In genomic region chr4:105206995-105207394, GRCm38 (mm10) we compare ENCODE assay signal across 9 mouse cellular contexts. TPM values are rescaled to one million over a fixed set of nuclear protein-coding genes. Genes with fewer than 3 reads are reported as not detected.
DNase-seq lines count a peak whose midpoint lies in the region; ATAC-seq lines count a peak whose summit lies in the region.
"Had no signal": no experiment of that assay in that cellular context is flagged by ENCODE, and none has a peak within 500 bp of the region (broad histone marks: within the 10 kb centered on the region; RNA-seq: fewer than 3 reads in every experiment).

No protein-coding gene starts in this region.

- no peaks in the 10 kb centered on the region for H3K27me3 ChIP-seq in heart, embryonic 12.5 days (replicated peaks)
- no peaks in the 10 kb centered on the region for H3K27me3 ChIP-seq in neural tube, embryonic 15.5 days (replicated peaks)
- H3K27me3 ChIP-seq in limb, embryonic 13.5 days = no peaks in the 10 kb centered on the region

- H3K9me3 ChIP-seq in heart, embryonic 12.5 days (replicated peaks) = no peaks in the 10 kb centered on the region
- no peaks in the 10 kb centered on the region for H3K9me3 ChIP-seq in neural tube, embryonic 15.5 days (replicated peaks)
- no peaks in the 10 kb centered on the region for H3K9me3 ChIP-seq in limb, embryonic 13.5 days

- intact Hi-C loops in heart, postnatal 36 days (cut with DNase I) = loop anchor here (2.0 to 5.0 kb wide), 2 partner anchors 48 to 300 kb away; no protein-coding TSS in a partner anchor

- H3K27ac ChIP-seq in heart, embryonic 12.5 days (ENCODE audit: poor library complexity, severe bottlenecking) = no peak overlapping the region
- no peak overlapping the region for H3K27ac ChIP-seq in neural tube, embryonic 15.5 days (replicated peaks)
- no peak overlapping the region for H3K27ac ChIP-seq in limb, embryonic 13.5 days

- 0 out of 2 replicates have a peak, but pooled peaks have one; percentile 38 for ATAC-seq in heart, embryonic 12.5 days (ENCODE audit: insufficient number of reproducible peaks, low FRiP score)
- no peak for ATAC-seq in neural tube, embryonic 15.5 days (ENCODE audit: low FRiP score)
- peak; percentile 60; the same call in 1 of the 2 replicates for ATAC-seq in limb, embryonic 13.5 days (ENCODE audit: low FRiP score, low read depth)
- ATAC-seq: CD4-positive, CD25-positive, alpha-beta regulatory T cell, adult 4 months had no signal

- peaks cover 15% of the 10 kb centered on the region; the same call in 1 of the 2 replicates for H3K36me3 ChIP-seq in heart, embryonic 12.5 days
- peaks cover 4% of the 10 kb centered on the region; the same call in 1 of the 2 replicates for H3K36me3 ChIP-seq in neural tube, embryonic 15.5 days
- H3K36me3 ChIP-seq in limb, embryonic 13.5 days = peaks cover 55% of the 10 kb centered on the region

- peaks cover 47% of the 10 kb centered on the region for H3K4me1 ChIP-seq in heart, embryonic 12.5 days (replicated peaks)
- H3K4me1 ChIP-seq in neural tube, embryonic 15.5 days = peaks cover 36% of the 10 kb centered on the region
- H3K4me1 ChIP-seq in limb, embryonic 13.5 days = peaks cover 65% of the 10 kb centered on the region

- no peak overlapping the region for H3K9ac ChIP-seq in heart, embryonic 12.5 days
- no peak overlapping the region for H3K9ac ChIP-seq in neural tube, embryonic 15.5 days (replicated peaks)
- H3K9ac ChIP-seq in limb, embryonic 13.5 days = no peak overlapping the region

- no peak overlapping the region for H3K4me3 ChIP-seq in heart, embryonic 12.5 days
- H3K4me3 ChIP-seq in neural tube, embryonic 15.5 days (replicated peaks) = no peak overlapping the region
- H3K4me3 ChIP-seq in limb, embryonic 13.5 days = no peak overlapping the region

- H3K4me2 ChIP-seq in heart, embryonic 12.5 days = no peak overlapping the region
- H3K4me2 ChIP-seq in neural tube, embryonic 15.5 days = no peak overlapping the region
- no peak overlapping the region for H3K4me2 ChIP-seq in limb, embryonic 13.5 days (replicated peaks)

- no peak for DNase-seq in heart, postnatal 36 days
- peak; percentile 51 for DNase-seq in neural tube, embryonic 10.5 days (ENCODE audit: extremely low spot score, low spot score)
- DNase-seq in cerebellum, adult 11 months = no peak
- DNase-seq in ovary, postnatal 14 days (ENCODE audit: low spot score) = no peak
- no peak for DNase-seq in cerebellum, adult 11-12 months

- 38% methylated on average over 8 of the region's 8 CpGs for WGBS in heart, embryonic 12.5 days
- WGBS in neural tube, embryonic 15.5 days = 43% methylated on average over 8 of the region's 8 CpGs
- 16% methylated on average over 8 of the region's 8 CpGs for WGBS in limb, embryonic 13.5 days

RNA-seq across cellular contexts. Expression of gene Plpp3, which starts 49.8 kb away (rescaled TPM):
- 28.6 and 30.3 TPM in 2 replicates for polyA plus RNA-seq in heart, embryonic 12.5 days (2016; fragmentation: Nextera tagmentation; extraction: Ambion mirVana)
- total RNA-seq in heart, postnatal 36 days (2021) = 10 to 100 TPM; 66.2 to 75.1 TPM
- 72.6 and 73.6 TPM in 2 replicates for polyA plus RNA-seq in neural tube, embryonic 15.5 days (2015; fragmentation: Nextera tagmentation; extraction: Ambion mirVana)
- 143 and 158 TPM in 2 replicates for polyA plus RNA-seq in limb, embryonic 13.5 days (2015; fragmentation: Nextera tagmentation; extraction: Ambion mirVana)
